Mouse (Mus musculus) embryo, embryonic 10.5 days (tissue): ENCODE results near the gene Agap1.

ENCODE experiments used
- DNase-seq: peaks from one replicate; pipeline ENCODE4 v3.0.0-alpha.2; 2015; ENCODE audit warnings: low spot score

The Agap1 gene

DNA sequence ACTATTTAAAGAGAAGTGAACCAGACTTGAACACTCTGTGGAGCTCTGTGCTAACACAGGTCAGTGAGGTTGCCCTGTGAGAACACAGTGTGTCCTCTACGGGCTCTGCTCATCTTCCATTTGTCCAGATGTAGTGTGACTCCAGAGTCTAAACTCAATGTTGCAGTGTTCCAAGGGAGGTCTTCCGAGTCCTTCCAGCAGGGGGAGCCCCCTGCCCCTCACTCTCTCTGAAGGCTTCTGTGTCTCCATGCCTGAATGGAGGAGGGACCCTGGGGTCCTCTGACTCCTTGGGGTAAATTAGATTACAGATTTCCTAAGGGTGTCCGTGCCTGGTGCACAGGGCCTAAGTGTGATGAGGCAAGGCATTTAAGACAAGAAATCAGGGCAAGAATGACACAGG is 302.9 kb downstream of the Agap1 start:
- DNase-seq, result peak; percentile 56

DNA sequence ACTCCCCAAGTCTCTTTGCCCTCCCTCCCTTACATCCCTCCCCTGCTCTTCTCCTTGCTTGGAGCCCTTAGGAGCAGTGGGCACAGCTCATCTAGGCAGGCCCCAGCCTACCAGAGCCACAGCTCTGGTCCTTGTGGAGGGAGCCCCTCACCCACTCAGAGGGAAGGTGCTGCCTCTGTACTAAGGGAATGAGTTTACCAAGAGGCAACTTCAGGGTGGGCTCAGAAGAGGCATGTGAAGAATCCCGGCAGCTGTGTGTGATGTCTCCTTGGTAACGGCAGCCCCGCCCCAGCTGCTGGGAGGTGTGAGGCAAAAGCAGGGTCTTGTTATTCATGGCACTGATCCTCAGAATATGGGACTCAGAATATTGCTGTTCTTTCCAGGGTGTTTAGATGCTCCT is 309.3 kb downstream of the Agap1 start:
- peak; percentile 80 for DNase-seq

DNA sequence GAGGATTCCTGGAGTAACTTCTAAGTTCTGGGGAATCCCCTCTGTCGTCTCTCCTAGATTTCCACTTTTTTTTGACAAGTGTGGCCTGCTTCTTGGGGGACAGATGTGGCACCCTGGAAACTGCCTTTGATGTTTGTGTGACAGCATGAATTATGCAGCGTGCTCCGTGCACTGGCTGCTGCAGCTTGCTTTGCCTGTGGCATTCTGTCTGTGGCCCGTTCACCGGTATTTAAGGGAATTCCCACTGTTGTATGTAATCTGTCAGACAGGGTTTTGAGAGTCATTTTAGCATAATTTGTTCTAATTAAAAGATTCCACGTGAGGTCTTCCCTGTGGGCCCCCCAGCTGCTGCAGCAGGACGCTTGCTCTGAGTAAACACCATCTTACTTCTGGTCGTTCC is 312.3 kb downstream of the Agap1 start:
- no peak for DNase-seq

DNA sequence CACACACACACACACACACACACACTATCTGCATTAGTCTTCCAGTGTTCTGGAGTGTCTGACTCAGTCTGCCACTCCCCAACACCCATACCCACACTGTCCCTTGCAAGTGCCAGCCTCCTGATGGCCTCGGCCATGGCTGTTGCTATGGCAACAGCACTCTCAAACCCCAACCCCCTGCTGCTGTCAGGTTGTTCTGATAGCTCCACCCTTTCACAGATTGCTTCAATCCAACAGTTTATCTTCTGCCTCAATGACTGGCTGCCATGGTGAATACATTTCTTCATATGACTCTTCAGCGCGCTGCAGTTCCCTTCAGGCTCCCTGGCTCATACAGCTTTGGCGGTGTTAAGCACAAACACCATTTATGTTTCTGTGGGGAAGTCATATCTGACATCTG is 315.0 kb downstream of the Agap1 start:
- DNase-seq, result peak; percentile 31

DNA sequence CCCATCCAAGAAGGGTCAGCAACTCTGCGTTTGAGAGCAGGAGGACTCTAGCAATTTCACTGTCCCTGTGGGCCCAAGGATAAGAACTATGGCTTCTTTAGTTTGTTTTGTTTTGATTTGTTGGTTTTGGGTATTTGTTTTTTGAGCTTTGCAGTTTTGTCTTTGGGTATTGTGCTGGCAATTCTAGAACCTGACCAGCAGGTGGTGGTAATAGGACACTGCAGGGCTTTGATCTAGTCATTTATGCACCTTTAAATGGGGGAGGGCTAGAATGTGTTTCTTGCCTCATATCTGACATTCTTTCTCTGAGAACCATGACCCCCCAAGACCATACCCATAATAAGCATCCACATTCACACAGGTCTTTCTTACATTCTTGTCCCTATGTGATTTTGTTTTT is 315.7 kb downstream of the Agap1 start:
- no peak for DNase-seq

DNA sequence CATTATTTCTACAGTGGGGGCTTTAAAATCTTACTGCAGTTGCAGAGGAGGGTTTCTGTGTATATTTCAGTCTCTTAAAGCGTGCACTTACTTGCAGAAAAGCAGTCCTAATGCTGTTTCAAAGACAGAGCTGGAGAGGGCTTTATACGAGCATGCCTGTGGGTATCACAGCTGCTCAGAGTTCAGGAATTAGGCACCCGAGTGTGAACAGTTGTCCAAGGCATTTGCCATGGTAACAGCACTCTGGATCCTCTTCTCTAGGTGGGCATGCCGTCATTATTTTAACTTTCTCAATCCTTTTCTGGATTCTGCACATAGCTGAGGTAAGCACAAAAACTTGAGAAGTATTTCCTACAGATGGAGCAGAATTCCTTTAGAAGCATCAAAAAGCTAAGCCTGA is 321.1 kb downstream of the Agap1 start:
- DNase-seq, result no peak

DNA sequence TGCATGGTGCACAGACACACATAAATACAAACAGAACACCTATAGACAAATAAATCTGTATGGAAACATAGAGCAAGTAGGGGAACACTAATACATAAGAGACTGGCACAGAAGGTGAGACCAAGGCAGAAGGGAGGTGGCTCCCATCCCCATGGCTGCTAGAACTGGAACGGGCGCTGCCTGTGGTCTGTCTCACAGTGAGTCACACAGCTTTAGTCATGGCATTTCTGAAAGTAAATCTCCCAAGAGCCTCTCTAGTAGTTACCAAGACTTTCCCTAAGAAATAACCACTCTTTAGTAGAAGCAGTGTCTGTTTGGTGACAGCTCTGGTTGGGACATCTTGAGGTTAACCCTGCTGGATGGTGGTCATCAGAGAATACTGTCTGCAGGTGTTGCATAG is 326.1 kb downstream of the Agap1 start:
- no peak for DNase-seq

DNA sequence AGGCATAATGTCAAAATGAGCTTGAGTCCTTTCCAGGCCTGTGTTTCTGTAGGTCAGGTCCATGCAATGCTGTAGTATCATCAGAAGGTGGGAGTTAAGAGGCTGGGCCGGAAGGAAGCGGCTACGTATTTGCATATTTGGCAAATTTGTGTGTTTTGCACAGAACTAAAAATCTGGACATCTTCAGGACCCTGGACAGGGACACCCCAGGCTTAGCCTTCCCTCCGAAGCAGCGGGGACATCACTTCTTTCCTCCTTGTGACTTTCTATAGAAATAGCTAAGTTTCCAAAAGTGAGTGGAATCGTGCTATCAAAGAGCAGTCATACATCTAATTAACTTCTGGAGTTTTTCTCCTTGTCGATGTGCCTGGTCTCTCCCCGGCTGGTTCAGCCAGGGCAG is 327.3 kb downstream of the Agap1 start:
- peak; percentile 66 for DNase-seq

- DNase-seq, result no peak
Measured at GRCm38 (mm10) chr1:89786793-89787192, 332.2 kb downstream of the Agap1 start.

GRCm38 (mm10) chr1:89798724-89799123 is 344.1 kb downstream of the Agap1 start:
- DNase-seq, result no peak

DNA sequence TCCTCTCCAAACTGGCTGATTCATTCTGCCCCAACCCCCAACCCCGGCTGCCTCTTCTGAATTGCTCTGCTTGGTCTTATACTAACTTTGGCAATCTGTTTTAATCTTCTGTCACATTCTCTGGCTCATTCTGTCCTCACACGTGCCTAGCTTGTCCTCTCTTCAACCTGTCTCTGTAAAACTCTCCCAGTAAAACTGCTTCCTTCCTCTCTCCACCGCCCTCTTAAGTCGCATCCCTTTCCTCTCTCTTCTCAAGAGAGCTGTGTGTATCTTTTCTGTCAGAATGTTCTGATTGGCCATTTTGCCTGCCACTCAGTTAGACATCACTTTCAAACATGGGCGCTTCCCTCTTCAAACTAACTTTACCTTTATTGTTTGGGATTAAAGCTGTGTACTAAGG is 346.9 kb downstream of the Agap1 start:
- DNase-seq, result no peak

GRCm38 (mm10) chr1:89804981-89805380 is 350.4 kb downstream of the Agap1 start:
- no peak for DNase-seq

- DNase-seq, result no peak
Measured at GRCm38 (mm10) chr1:89812816-89813215, 358.2 kb downstream of the Agap1 start.

GRCm38 (mm10) chr1:89816487-89817206 is 362.0 kb downstream of the Agap1 start:
- DNase-seq, result peak; percentile 64

DNA sequence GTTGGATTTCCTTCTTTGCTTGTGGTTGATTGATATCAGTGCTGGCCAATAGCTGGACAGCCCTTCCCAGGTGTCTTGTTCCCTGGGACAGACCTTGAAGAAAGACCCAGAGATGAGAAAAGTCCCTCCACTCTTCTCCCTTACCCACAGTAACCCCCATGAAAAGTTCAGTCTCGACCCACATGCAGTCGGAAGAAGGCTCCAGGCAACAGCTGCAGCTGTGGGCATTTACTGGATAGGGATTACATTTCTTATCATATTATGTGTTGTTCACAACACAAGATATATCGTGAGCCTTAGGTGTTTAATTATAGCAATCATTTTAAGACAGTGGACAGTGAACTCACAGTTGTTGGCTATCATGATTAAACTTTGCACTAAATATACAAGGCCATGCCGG is 367.2 kb downstream of the Agap1 start:
- DNase-seq, result no peak

DNA sequence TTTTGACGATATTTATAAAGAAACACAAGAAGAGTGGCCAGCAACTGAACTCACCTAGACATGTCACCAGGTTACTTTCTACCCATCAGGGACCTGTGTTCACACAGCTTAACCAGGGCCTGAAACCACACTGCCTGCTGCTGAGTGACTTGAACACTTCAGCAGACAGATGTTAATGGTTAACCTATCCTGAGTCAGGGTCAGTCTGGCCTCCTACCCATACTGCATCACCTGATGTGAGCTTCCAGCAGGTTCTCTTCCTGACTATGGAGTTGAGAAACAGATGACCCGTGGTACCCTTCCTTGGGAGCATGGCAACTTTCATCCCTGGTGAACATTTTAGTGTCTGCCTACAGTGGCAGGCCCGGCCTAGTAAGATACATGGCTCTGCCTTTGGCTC is 367.8 kb downstream of the Agap1 start:
- no peak for DNase-seq

DNA sequence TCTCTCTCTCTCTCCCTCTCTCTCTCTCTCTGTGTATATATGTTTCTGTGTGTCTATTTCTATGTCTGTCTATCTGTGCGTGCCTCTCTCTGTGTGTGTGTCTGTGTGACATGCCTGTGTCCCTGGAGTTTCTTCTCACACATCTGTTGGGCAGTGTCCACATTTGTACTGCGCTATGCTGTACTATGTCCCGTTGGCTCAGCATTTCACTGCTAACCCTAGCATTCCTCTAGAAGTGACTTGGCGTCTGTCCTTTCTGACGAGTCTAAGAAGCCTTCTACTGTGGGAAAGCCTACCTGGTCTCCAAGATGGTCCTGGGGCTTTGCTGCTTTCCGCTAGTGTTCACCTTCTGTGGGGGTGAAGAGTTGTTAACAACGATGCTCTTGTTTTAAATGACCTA is 368.4 kb downstream of the Agap1 start:
- no peak for DNase-seq

DNA sequence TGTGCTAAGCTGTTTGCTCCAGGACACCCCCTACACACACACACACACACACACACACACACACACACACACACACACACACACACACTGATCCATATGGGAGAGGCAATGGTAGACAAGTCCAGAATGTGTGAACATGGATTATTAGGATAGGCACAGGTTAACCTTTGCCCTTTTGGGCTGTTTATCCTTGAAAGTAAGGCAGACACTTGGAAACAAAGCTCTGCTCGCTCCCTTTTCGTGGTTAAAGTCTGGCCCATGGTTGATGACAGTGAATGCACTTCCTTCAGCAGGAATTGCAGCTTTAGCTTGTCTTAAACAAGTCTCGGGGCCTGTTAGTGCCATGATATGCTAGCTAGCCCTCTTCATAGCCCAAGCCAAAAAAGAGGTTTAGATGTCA is 372.4 kb downstream of the Agap1 start:
- DNase-seq, result no peak

DNA sequence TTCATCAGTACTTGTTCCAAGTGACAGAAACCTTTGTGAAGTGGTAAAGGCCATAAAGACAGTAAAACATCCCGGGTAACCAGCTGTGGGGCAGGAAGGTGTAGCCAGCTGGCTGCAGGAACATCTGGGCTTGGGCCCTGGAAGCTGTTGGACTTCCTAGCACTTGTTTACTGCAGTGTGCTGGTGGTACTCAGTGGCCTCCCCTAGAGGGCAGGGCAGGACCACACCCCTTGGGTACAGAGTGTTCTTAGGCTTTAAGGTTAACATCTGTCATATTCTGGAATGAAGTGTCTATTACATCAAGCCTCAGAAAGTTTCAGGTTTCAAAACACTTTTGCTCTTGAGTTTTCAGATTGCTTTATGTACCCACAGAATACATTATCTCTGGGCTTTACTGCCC is 376.5 kb downstream of the Agap1 start:
- DNase-seq, result no peak

- peak; percentile 55 for DNase-seq
Measured at GRCm38 (mm10) chr1:89844064-89844463, 389.5 kb downstream of the Agap1 start.

DNA sequence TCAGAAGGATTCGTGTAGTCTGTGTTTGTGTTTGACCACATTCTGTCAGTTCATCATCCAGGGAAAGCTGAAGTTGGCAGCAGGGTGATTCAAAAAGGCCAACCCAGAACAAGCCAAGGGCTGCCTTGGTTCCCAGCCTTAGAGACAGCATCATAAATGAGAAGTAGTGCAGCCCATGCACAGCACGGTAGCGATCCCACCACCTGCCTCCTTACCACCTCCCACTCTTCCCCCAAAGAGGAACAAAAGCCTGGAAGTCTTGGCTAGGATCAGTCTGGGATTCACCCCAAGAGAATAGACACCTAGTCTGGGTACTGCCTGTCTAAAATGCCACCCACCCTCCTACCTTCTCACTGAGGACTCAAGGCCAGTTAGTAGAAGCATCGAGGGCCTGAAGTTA is 390.9 kb downstream of the Agap1 start:
- DNase-seq, result no peak

DNA sequence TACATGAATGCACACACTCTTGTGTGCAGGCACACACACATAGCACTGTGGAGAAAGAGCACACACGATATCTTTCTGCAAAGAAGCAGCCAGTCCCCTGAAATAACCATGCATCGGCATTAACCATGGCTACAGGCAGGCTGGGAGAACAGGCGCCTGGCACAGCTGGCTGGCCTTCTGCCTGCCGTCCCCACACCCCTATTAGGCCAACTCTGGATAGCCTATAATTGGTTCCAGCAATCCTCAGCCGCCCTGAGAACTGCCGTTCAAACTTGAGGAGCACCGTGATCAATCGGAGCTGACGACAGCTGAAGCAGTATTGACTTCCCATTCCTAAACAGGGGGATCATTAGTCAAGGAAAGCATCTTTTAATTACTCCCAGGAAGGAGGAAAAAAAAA is 391.5 kb downstream of the Agap1 start:
- DNase-seq, result peak; percentile 54

GRCm38 (mm10) chr1:89848356-89849039 is 393.9 kb downstream of the Agap1 start:
- DNase-seq, result peak; percentile 48
